Mouse (Mus musculus) G1E-ER4 (cell line): ENCODE measurements around the gene 4933428G20Rik. TPM values are rescaled to one million over a fixed set of nuclear protein-coding genes. Genes with fewer than 3 reads are reported as not detected.

Source experiments
- GATA1 ChIP-seq: IDR thresholded peaks from one replicate; pipeline ENCODE4 v1.8.0; 2012; ENCODE audit warnings: low read length, inconsistent platforms
- polyA plus RNA-seq: library from polyadenylated mRNA; stranded (reverse); fragments of >175 nt; gene quantifications from 2 replicates; pipeline ENCODE4 v1.2.3, GENCODE M21; 2012

Gene 4933428G20Rik
- polyA plus RNA-seq, 1 experiment, result not detected

DNA sequence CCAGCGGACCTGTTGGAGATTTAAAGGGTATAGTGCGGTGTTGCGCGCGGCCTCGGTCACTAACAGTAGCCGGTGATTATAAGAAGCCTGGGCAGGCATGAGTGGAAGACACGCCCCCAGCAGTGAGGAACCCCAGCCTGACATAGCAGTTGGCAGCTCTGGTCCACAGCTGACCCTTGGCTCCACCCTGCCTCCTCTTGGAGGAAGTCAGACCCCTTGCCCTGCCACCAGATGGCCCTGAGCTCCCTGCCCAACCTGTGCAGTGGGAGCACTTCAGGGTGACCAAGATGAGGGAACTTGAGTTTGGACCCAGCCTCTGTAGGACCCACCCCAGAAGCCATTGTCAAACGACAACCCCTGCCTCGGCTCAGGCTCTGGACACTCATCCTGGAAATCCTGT is 8.5 kb downstream of the 4933428G20Rik start:
- no peak for TF ChIP-seq GATA1

- no peak for TF ChIP-seq GATA1
Observed at GRCm38 (mm10) chr11:97489589-97490324, 10.4 kb downstream of the 4933428G20Rik start.

- no peak for TF ChIP-seq GATA1
Observed at GRCm38 (mm10) chr11:97487656-97488055, 12.5 kb downstream of the 4933428G20Rik start.

DNA sequence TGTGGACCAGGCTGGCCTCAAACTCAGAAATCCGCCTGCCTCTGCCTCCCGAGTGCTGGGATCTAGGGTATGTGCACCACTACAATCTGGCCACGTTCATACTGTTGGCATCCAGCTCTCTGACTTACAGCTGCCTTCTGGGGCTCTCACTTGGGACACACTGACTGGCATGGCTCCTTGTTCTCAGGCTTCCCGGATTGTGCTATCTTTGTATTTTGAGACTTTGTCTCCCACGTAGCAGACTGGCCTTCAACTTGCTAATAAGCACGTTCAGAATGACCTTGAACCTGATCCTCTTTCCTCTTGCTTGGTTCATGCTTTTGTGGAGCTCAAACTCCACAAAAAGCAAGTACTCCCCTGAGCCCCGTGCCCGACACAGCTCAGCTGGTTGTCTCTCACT is 14.5 kb downstream of the 4933428G20Rik start:
- no peak for TF ChIP-seq GATA1

GRCm38 (mm10) chr11:97479824-97480223 is 20.3 kb downstream of the 4933428G20Rik start:
- no peak for TF ChIP-seq GATA1

DNA sequence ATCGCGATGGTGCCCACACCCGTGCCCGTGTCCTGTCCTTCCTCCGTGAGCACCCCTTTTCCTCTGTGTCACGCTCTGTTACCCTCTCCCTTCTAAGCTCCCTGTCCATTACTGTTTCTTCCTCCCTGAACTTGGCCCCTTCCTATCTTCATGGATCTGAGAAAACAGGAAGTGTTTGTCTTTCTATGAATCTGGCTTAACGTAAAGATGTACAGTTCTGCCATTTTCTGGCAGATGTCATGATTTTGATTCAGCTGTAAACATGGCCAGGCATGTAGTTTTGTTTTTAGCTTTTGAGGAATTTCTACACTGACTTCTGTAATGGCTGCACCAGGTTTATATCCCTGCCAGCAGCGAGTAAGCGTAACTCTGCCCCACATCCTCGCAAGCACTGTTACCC is 21.1 kb downstream of the 4933428G20Rik start:
- TF ChIP-seq GATA1, result no peak

GRCm38 (mm10) chr11:97478345-97478744 is 21.8 kb downstream of the 4933428G20Rik start:
- TF ChIP-seq GATA1, result no peak

DNA sequence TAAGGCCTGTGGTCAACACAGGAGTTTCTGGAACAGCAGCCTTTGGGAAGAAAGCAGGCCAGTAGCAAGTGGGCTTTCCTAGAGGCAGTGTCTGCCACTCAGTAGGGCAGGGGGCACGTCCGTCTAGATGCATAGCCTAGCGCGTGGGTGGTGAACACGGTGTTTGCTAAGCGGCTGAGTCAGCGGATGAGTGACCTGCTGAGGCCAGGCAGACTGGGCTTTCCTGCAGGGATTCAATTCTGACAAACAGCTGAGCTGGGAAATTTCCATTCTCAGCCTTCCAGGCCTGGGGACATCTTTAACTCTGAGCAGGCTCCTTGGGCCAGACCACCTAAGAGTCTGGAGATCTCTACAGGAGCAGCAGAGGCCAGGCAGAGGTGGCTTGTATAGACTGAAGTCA is 22.7 kb downstream of the 4933428G20Rik start:
- TF ChIP-seq GATA1, result no peak

DNA sequence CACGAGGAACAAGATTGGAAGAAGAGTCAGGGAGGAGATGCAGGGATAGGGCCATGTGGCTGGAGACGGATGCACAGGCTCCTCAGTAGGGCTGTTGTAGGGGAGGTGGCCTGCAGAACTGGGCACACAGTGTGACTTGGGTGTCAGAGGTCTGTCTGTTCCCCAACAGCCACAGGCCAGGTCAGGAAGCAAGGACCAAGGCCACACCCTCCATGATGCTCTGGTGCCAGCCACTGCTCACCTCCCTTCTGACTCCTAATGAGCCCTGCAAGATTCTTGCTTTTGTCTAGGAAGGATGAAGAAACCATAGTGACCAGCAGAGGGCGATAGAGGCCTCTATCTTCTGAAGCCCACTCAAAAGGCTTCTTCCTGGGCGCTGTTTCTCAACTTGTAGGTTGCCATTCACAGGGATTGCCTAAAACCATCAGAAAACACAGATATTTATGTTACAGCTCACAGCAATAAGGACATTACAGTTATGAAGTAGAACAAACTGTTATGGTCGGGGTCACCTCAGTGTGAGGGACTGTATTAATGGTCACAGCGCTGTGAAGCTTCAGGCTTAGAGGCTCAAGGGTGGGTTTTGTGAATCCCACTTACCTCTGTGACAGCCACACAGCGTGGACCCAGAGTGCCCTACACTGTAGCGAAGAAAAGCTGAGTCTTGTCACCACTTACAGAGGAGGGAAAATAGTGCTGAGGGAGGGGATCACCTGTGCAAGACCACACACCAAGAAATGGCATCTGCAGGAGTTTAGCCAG is 23.6 kb downstream of the 4933428G20Rik start:
- no peak for TF ChIP-seq GATA1

- TF ChIP-seq GATA1, result no peak
Observed at GRCm38 (mm10) chr11:97471276-97471675, 28.9 kb downstream of the 4933428G20Rik start.

DNA sequence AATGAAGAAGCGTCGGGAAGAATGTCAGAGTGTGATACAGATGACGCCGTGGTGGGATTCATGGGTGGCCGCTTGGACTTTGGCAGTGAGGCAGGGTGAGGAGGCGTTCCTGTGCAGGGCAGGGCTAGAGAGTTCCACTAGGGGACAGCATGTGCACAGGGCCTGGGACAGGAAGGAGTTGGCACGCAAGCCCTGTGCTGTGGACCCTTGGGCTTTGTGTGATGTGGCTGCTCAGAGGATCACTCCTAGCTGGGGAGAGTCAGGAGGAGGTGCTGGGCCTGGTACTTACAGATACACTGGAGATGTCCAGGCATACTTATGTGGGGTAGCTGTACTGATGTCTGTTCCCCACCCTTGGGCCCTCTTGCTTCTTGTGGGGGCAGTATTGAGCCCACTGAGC is 30.3 kb downstream of the 4933428G20Rik start:
- no peak for TF ChIP-seq GATA1

DNA sequence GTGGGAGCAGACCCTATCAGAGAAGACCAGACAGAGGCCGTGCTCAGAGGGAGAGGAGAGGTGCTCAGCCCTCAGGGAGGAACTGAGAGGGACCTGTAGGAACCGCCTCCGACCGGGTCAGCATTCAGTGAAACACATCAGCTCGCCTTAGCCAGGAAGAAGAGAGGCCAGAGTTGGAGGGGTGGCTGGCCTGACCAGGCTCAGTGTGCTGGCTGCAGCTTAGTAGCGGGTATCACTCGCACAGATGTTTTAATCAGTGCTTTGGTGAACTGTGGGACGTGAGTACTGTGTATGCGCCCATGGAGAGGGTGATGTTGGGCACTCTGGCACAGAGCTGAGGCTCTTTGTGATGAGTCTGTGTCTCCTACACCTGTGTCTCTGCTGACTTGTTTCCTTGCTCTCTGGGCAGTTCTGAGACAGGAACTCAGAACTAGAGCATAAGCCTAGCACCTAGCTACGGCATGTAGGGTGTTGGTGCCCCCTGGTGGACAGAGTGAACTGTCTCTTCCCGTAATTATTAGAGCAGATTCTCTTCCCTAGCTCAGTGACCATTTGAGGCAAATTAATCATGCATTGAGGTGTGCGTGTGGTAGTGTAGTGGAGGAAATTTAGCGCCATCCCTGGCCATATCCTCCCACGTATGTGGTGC is 31.4 kb downstream of the 4933428G20Rik start:
- no peak for TF ChIP-seq GATA1

- TF ChIP-seq GATA1, result no peak
Observed at GRCm38 (mm10) chr11:97466444-97467160, 33.5 kb downstream of the 4933428G20Rik start.

DNA sequence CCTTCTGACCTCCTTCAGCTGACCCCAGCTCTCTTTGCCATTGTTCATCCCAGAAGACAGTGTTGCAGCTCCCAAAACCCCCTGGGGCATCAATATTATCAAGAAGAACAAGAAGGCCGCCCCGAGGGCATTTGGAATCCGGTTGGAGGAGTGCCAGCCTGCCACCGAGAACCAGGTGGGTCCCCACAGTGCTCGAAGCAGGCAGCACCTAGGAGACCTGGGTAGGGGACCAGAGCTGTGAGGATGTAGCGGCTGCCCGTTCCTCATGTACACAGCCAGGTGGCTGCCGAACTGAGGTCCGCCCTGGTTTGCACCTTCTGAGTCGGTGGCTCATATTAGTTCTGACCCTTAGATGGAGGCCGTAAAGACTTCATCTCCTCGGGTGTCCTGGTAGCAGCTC is 34.2 kb downstream of the 4933428G20Rik start:
- no peak for TF ChIP-seq GATA1

GRCm38 (mm10) chr11:97463991-97464390 is 36.1 kb downstream of the 4933428G20Rik start:
- TF ChIP-seq GATA1, result no peak

DNA sequence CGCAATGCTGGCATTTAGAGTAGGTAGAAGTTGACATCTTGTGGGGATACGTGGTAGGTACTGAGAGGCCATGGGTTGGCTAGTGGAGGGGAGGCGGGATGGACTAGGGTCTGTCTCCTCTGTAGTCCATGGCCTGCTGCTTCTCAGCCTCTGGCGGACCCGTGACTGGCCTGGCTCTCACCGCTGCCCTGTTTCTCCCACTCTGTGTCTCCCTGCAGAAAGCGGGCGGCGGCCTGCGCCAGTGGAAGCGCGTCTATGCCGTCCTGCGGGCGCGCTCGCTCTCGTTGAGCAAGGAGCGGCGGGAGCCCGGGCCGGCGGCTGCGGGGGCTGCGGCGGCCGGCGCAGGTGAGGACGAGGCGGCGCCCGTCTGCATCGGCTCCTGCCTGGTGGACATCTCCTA is 37.0 kb downstream of the 4933428G20Rik start:
- TF ChIP-seq GATA1, result no peak
